Mouse (Mus musculus) stomach, postnatal 0 days (tissue): Measurements from ENCODE around the gene Gm42791.

Experiments used
- CTCF ChIP-seq: IDR thresholded peaks from 2 replicates; pipeline ENCODE4 v1.5.1; 2016; ENCODE audit warnings: antibody characterized with exemption, low read depth, mild to moderate bottlenecking, moderate library complexity
- EP300 ChIP-seq: optimal IDR thresholded peaks from 2 replicates; pipeline ENCODE3; 2016; ENCODE audit warnings: antibody characterized with exemption

- TF ChIP-seq CTCF (0 out of 2 replicates have a peak, but pooled peaks have one; percentile 16), EP300 (no peak)
Measured at GRCm38 (mm10) chr5:148942957-148943356, 52.0 kb downstream of the Gm42791 start.
